Mouse (Mus musculus): ENCODE results near the gene Slc7a7. TPM values are rescaled to one million over a fixed set of nuclear protein-coding genes. Genes with fewer than 3 reads are reported as not detected.
A peak's percentile ranks its signal among the peaks of the same experiment; 100 is the strongest.

The Slc7a7 gene
- polyA plus RNA-seq, 1 experiment from 2014 or later = 11.4 TPM

GRCm38 (mm10) chr14:54431334-54432077 is 13.9 kb upstream of the Slc7a7 start, which contains the start of gene Mmp14:
TSS of gene Mmp14 (plus strand) at chr14:54431612.
- Histone ChIP-seq H3K27me3 (no peaks in the 10 kb centered on the region), H3K36me3 (peaks cover 33% of the 10 kb centered on the region), H3K4me1 (peaks cover 68% of the 10 kb centered on the region), H3K9me3 (replicated peaks) (no peaks in the 10 kb centered on the region), H3K9ac (peak within 1 kb of the TSS; percentile 97), H3K27ac (peak within 1 kb of the TSS; percentile 97), H3K4me2 (peak within 1 kb of the TSS; percentile 78), H3K4me3 (replicated peaks) (peak within 1 kb of the TSS; percentile 83)
- peak; percentile 55 for ATAC-seq (replicated peaks; ENCODE audit: low FRiP score)
- under 1% methylated on average over 49 of the region's 49 CpGs for WGBS

GRCm38 (mm10) chr14:54430406-54431145 is 13.0 kb upstream of the Slc7a7 start:
- peak overlapping the region; percentile 83 for H3K4me3 ChIP-seq (replicated peaks)
- 5% methylated on average over 18 of the region's 18 CpGs for WGBS
- no peaks in the 10 kb centered on the region for H3K9me3 ChIP-seq (replicated peaks)
- H3K4me2 ChIP-seq = peak overlapping the region; percentile 78
- H3K4me1 ChIP-seq = peaks cover 70% of the 10 kb centered on the region
- H3K9ac ChIP-seq = peak overlapping the region; percentile 97
- peaks cover 23% of the 10 kb centered on the region for H3K36me3 ChIP-seq
- H3K27me3 ChIP-seq = no peaks in the 10 kb centered on the region
- ATAC-seq (replicated peaks; ENCODE audit: low FRiP score) = no peak
- peak overlapping the region; percentile 97 for H3K27ac ChIP-seq

- 40% methylated on average over 7 of the region's 7 CpGs for WGBS
- ATAC-seq (replicated peaks; ENCODE audit: low FRiP score) = no peak
- Histone ChIP-seq H3K4me2 (peak overlapping the region; percentile 78), H3K36me3 (peaks cover 21% of the 10 kb centered on the region), H3K4me1 (peaks cover 65% of the 10 kb centered on the region), H3K27me3 (no peaks in the 10 kb centered on the region), H3K9ac (no peak overlapping the region), H3K9me3 (replicated peaks) (no peaks in the 10 kb centered on the region), H3K4me3 (replicated peaks) (no peak overlapping the region), H3K27ac (peak overlapping the region; percentile 97)
These were observed 11.9 kb upstream of the Slc7a7 start for GRCm38 (mm10) chr14:54429332-54430093.

GRCm38 (mm10) chr14:54428421-54428820 is 10.8 kb upstream of the Slc7a7 start:
- Histone ChIP-seq H3K9me3 (replicated peaks) (no peaks in the 10 kb centered on the region), H3K4me2 (no peak overlapping the region), H3K36me3 (peaks cover 21% of the 10 kb centered on the region), H3K4me1 (peaks cover 54% of the 10 kb centered on the region), H3K27ac (no peak overlapping the region), H3K27me3 (no peaks in the 10 kb centered on the region), H3K9ac (no peak overlapping the region), H3K4me3 (replicated peaks) (no peak overlapping the region)
- ATAC-seq (replicated peaks; ENCODE audit: low FRiP score) = no peak
- 88% methylated on average over 5 of the region's 5 CpGs for WGBS

- Histone ChIP-seq H3K27me3 (no peaks in the 10 kb centered on the region), H3K27ac (peak overlapping the region; percentile 95; the same call in 1 of the 2 replicates)
These were observed 10.1 kb upstream of the Slc7a7 start for GRCm38 (mm10) chr14:54427696-54428095.

GRCm38 (mm10) chr14:54426689-54427398 is 9.3 kb upstream of the Slc7a7 start, which contains the start of gene Mrpl52:
TSS of gene Mrpl52 (plus strand) at chr14:54426909.
- H3K27ac ChIP-seq = peak within 1 kb of the TSS; percentile 95
- H3K4me3 ChIP-seq (replicated peaks) = peak within 1 kb of the TSS; percentile 98
- H3K9me3 ChIP-seq (replicated peaks) = no peaks in the 10 kb centered on the region
- H3K27me3 ChIP-seq = no peaks in the 10 kb centered on the region
- H3K36me3 ChIP-seq = peaks cover 21% of the 10 kb centered on the region
- WGBS = under 1% methylated on average over 48 of the region's 48 CpGs
- ATAC-seq (replicated peaks; ENCODE audit: low FRiP score) = peak; percentile 68
- H3K4me1 ChIP-seq = peaks cover 42% of the 10 kb centered on the region
- H3K9ac ChIP-seq = peak within 1 kb of the TSS; percentile 85
- H3K4me2 ChIP-seq = peak within 1 kb of the TSS; percentile 65

More at GRCm38 (mm10) chr14:54427696-54428095, 10.1 kb upstream of the Slc7a7 start:
- WGBS = 91% methylated on average over 7 of the region's 7 CpGs
- Histone ChIP-seq H3K9me3 (replicated peaks) (no peaks in the 10 kb centered on the region), H3K4me1 (peaks cover 48% of the 10 kb centered on the region), H3K4me3 (replicated peaks) (peak overlapping the region; percentile 98), H3K9ac (peak overlapping the region; percentile 85; the same call in 1 of the 2 replicates), H3K36me3 (peaks cover 21% of the 10 kb centered on the region), H3K4me2 (peak overlapping the region; percentile 65)
- no peak for ATAC-seq (replicated peaks; ENCODE audit: low FRiP score)

- H3K27me3 ChIP-seq = no peaks in the 10 kb centered on the region
- H3K9me3 ChIP-seq (replicated peaks) = no peaks in the 10 kb centered on the region
- H3K4me2 ChIP-seq = peak overlapping the region; percentile 65
- H3K9ac ChIP-seq = peak overlapping the region; percentile 85
- no peak for ATAC-seq (replicated peaks; ENCODE audit: low FRiP score)
- H3K27ac ChIP-seq = peak overlapping the region; percentile 95
- H3K36me3 ChIP-seq = peaks cover 21% of the 10 kb centered on the region
- WGBS = 33% methylated on average over 14 of the region's 14 CpGs
- peaks cover 41% of the 10 kb centered on the region for H3K4me1 ChIP-seq
- H3K4me3 ChIP-seq (replicated peaks) = peak overlapping the region; percentile 98
These were observed 8.6 kb upstream of the Slc7a7 start for GRCm38 (mm10) chr14:54426003-54426688.

- no peaks in the 10 kb centered on the region for H3K9me3 ChIP-seq (replicated peaks)
- no peak for ATAC-seq (replicated peaks; ENCODE audit: low FRiP score)
- H3K4me3 ChIP-seq (replicated peaks) = 0 out of 2 replicates have a peak overlapping the region, but pooled peaks have one; percentile 98
- H3K27ac ChIP-seq = no peak overlapping the region
- H3K4me2 ChIP-seq = peak overlapping the region; percentile 65
- 82% methylated on average over 1 of the region's 1 CpGs for WGBS
- H3K9ac ChIP-seq = no peak overlapping the region
- H3K27me3 ChIP-seq = no peaks in the 10 kb centered on the region
- H3K4me1 ChIP-seq = peaks cover 35% of the 10 kb centered on the region
- H3K36me3 ChIP-seq = peaks cover 21% of the 10 kb centered on the region
These were observed 8.0 kb upstream of the Slc7a7 start for GRCm38 (mm10) chr14:54425540-54425939.

- 80% methylated on average over 1 of the region's 1 CpGs for WGBS
- Histone ChIP-seq H3K9ac (no peak overlapping the region), H3K4me3 (replicated peaks) (no peak overlapping the region), H3K27me3 (no peaks in the 10 kb centered on the region), H3K4me2 (no peak overlapping the region), H3K36me3 (peaks cover 15% of the 10 kb centered on the region), H3K4me1 (peaks cover 26% of the 10 kb centered on the region), H3K27ac (no peak overlapping the region), H3K9me3 (replicated peaks) (no peaks in the 10 kb centered on the region)
- ATAC-seq (replicated peaks; ENCODE audit: low FRiP score) = no peak
These were observed 7.1 kb upstream of the Slc7a7 start for GRCm38 (mm10) chr14:54424634-54425033.

GRCm38 (mm10) chr14:54423406-54423805 is 5.8 kb upstream of the Slc7a7 start:
- H3K9ac ChIP-seq = no peak overlapping the region
- peaks cover 16% of the 10 kb centered on the region for H3K4me1 ChIP-seq
- 64% methylated on average over 5 of the region's 5 CpGs for WGBS
- no peak for ATAC-seq (replicated peaks; ENCODE audit: low FRiP score)
- H3K27me3 ChIP-seq = no peaks in the 10 kb centered on the region
- H3K4me3 ChIP-seq (replicated peaks) = no peak overlapping the region
- no peak overlapping the region for H3K4me2 ChIP-seq
- H3K36me3 ChIP-seq = peaks cover 3% of the 10 kb centered on the region
- H3K9me3 ChIP-seq (replicated peaks) = no peaks in the 10 kb centered on the region
- H3K27ac ChIP-seq = no peak overlapping the region

GRCm38 (mm10) chr14:54421014-54421413 is 3.4 kb upstream of the Slc7a7 start:
- H3K4me3 ChIP-seq (replicated peaks) = no peak overlapping the region
- 74% methylated on average over 2 of the region's 2 CpGs for WGBS
- H3K4me1 ChIP-seq = peaks cover 15% of the 10 kb centered on the region
- no peak overlapping the region for H3K9ac ChIP-seq
- H3K27me3 ChIP-seq = no peaks in the 10 kb centered on the region
- no peaks in the 10 kb centered on the region for H3K9me3 ChIP-seq (replicated peaks)
- ATAC-seq (replicated peaks; ENCODE audit: low FRiP score) = no peak
- no peaks in the 10 kb centered on the region for H3K36me3 ChIP-seq
- no peak overlapping the region for H3K4me2 ChIP-seq
- no peak overlapping the region for H3K27ac ChIP-seq
